Mouse (Mus musculus) gastrocnemius, adult 8-10 months (tissue): ENCODE data around the gene Sycn. TPM values are rescaled to one million over a fixed set of nuclear protein-coding genes. Genes with fewer than 3 reads are reported as not detected.
"Not testable (repeated sequence)": the region's sequence is repeated elsewhere in the genome, so short reads cannot be mapped to it uniquely, and the experiment has no call there.

Source experiments
- DNase-seq, 2 experiments: peaks; one replicate each; pipeline ENCODE4 v3.0.0; 2022; ENCODE audit warnings: low spot score in 2 of 2
- total RNA-seq, 4 experiments: library from RNA; stranded (reverse); gene quantifications; 2 replicates each; pipeline ENCODE4 v1.2.4; 2022

Gene Sycn
- not detected for total RNA-seq

- DNase-seq, result no peak
Measured at GRCm38 (mm10) chr7:28540526-28540925, at the start of gene Sycn. Sycn (plus strand) TSS chr7:28540885.

- DNase-seq, result no peak
Measured at GRCm38 (mm10) chr7:28490903-28491302, 49.8 kb upstream of the Sycn start.

GRCm38 (mm10) chr7:28492310-28492709, 48.4 kb upstream of the Sycn start:
- DNase-seq, result no peak

GRCm38 (mm10) chr7:28495426-28495825, 45.3 kb upstream of the Sycn start:
- DNase-seq, result no peak

- DNase-seq, result no peak
Measured at GRCm38 (mm10) chr7:28505585-28505984, 35.1 kb upstream of the Sycn start.

- not testable (repeated sequence) for DNase-seq
Measured at GRCm38 (mm10) chr7:28509121-28509520, 31.6 kb upstream of the Sycn start.

- not testable (repeated sequence) for DNase-seq
Measured at GRCm38 (mm10) chr7:28510405-28510974, 30.2 kb upstream of the Sycn start, which contains the start of gene Ifnl2. Ifnl2 (minus strand) TSS chr7:28510455.

- no peak for DNase-seq
Measured at GRCm38 (mm10) chr7:28511441-28511840, 29.2 kb upstream of the Sycn start.

GRCm38 (mm10) chr7:28522536-28522935, 18.1 kb upstream of the Sycn start, which contains the start of gene Ifnl3:
Ifnl3 (plus strand) TSS chr7:28522836.
- DNase-seq, result not testable (repeated sequence)

- peak; percentile 46 to 57 for DNase-seq
Measured at GRCm38 (mm10) chr7:28527922-28528719, 12.6 kb upstream of the Sycn start.

- DNase-seq, result no peak
Measured at GRCm38 (mm10) chr7:28532005-28532404, 8.7 kb upstream of the Sycn start.

GRCm38 (mm10) chr7:28538886-28539285, 1.8 kb upstream of the Sycn start:
- DNase-seq, result not testable (repeated sequence)

GRCm38 (mm10) chr7:28544051-28544601, 3.4 kb downstream of the Sycn start:
- no peak for DNase-seq

- DNase-seq, result no peak
Measured at GRCm38 (mm10) chr7:28545048-28545890, 4.6 kb downstream of the Sycn start.

GRCm38 (mm10) chr7:28545891-28546210, 5.2 kb downstream of the Sycn start:
- DNase-seq, result no peak

- no peak for DNase-seq
Measured at GRCm38 (mm10) chr7:28546649-28547048, 6.0 kb downstream of the Sycn start.

- DNase-seq, result no peak
Measured at GRCm38 (mm10) chr7:28547154-28547553, 6.5 kb downstream of the Sycn start, which contains the start of gene Nccrp1. Nccrp1 (minus strand) TSS chr7:28547254.

- DNase-seq, result no peak
Measured at GRCm38 (mm10) chr7:28547628-28548027, 6.9 kb downstream of the Sycn start.

GRCm38 (mm10) chr7:28553076-28553475, 12.4 kb downstream of the Sycn start:
- DNase-seq, result no peak

- no peak for DNase-seq
Measured at GRCm38 (mm10) chr7:28555939-28556535, 15.4 kb downstream of the Sycn start.

- no peak for DNase-seq
Measured at GRCm38 (mm10) chr7:28557069-28557468, 16.4 kb downstream of the Sycn start.
